Mouse (Mus musculus) midbrain, postnatal 0 days (tissue): ENCODE measurements at regions not wholly inside any gene's neighbourhood (a gene's known extent, or its start where the extent isn't known, plus 50 kb on each side); places are given as distances from the start of the nearest gene placed in this dataset.

Experiments
- ATAC-seq: fragments of 200-750 bp; cut with Nextera tagmentation; 2 replicates; pipeline ENCODE4 v1.8.0; 2017; ENCODE audit warnings: moderate number of reproducible peaks, mild to moderate bottlenecking, moderate TSS enrichment, moderate library complexity; ENCODE audit not compliant: low FRiP score
- DNase-seq: peaks from one replicate; pipeline ENCODE4 v3.0.0-alpha.2; 2015; ENCODE audit warnings: low spot score
- H3K27ac ChIP-seq: fragments of 300-500 bp; sonication (generic); 2 replicates; pipeline ENCODE4 v1.5.1; 2014; ENCODE audit warnings: low read depth, mild to moderate bottlenecking, low read length, mixed read lengths
- H3K27me3 ChIP-seq: fragments of 300-500 bp; sonication (generic); 2 replicates; pipeline ENCODE4 v1.6.1; 2014; ENCODE audit warnings: low read length, control low read depth, mixed read lengths; ENCODE audit not compliant: insufficient read depth
- H3K36me3 ChIP-seq: fragments of 300-500 bp; sonication (generic); 2 replicates; pipeline ENCODE4 v1.6.1; 2014; ENCODE audit warnings: low read length, control low read depth, mixed read lengths; ENCODE audit not compliant: insufficient read depth
- H3K4me1 ChIP-seq: fragments of 300-500 bp; sonication (generic); 2 replicates; pipeline ENCODE4 v1.6.1; 2014; ENCODE audit warnings: mild to moderate bottlenecking, control low read depth, antibody characterized with exemption, low read length, mixed read lengths; ENCODE audit not compliant: insufficient read depth
- H3K4me2 ChIP-seq: fragments of 300-500 bp; sonication (generic); 2 replicates; pipeline ENCODE4 v1.6.1; 2014; ENCODE audit warnings: low read depth, mild to moderate bottlenecking, low read length, mixed read lengths; ENCODE audit not compliant: poor library complexity, severe bottlenecking
- H3K4me3 ChIP-seq: fragments of 300-500 bp; sonication (generic); 2 replicates; pipeline ENCODE4 v1.5.1; 2014; ENCODE audit warnings: low read depth, mild to moderate bottlenecking, low read length, moderate library complexity
- H3K9ac ChIP-seq: fragments of 300-500 bp; sonication (generic); replicated peaks from 2 replicates; pipeline ENCODE4 v1.6.1; 2014; ENCODE audit warnings: mild to moderate bottlenecking, low read length, moderate library complexity, mixed read lengths; ENCODE audit not compliant: poor library complexity, severe bottlenecking
- H3K9me3 ChIP-seq: fragments of 300-500 bp; sonication (generic); 2 replicates; pipeline ENCODE4 v1.6.1; 2016; ENCODE audit warnings: low read length, control low read depth
- CTCF ChIP-seq: IDR thresholded peaks from 2 replicates; pipeline ENCODE4 v1.5.1; 2016; ENCODE audit warnings: antibody characterized with exemption, mild to moderate bottlenecking
- WGBS: fragments of 180-500 bp; shearing (Covaris S2); extraction: QIAGEN DNeasy Blood & Tissue Kit; methylation state at CpG from one replicate; pipeline ENCODE4 v1.1.7; 2014; 5-methylcytosine and 5-hydroxymethylcytosine counted together

GRCm38 (mm10) chr5:29142957-29143356 lies 52.8 kb upstream of the Rnf32 start:
- H3K4me3 ChIP-seq: no peak overlapping the region
- H3K36me3 ChIP-seq: no peaks in the 10 kb centered on the region
- 62% methylated on average over 2 of the region's 2 CpGs for WGBS
- no peak overlapping the region for H3K27ac ChIP-seq
- no peak overlapping the region for H3K9ac ChIP-seq
- H3K4me2 ChIP-seq: no peak overlapping the region
- no peaks in the 10 kb centered on the region for H3K9me3 ChIP-seq
- no peak for TF ChIP-seq CTCF
- no peak for ATAC-seq
- H3K27me3 ChIP-seq: no peaks in the 10 kb centered on the region
- no peaks in the 10 kb centered on the region for H3K4me1 ChIP-seq
- peak; percentile 2 for DNase-seq

GRCm38 (mm10) chr5:29142502-29142901 lies 53.3 kb upstream of the Rnf32 start:
- 88% methylated on average over 13 of the region's 13 CpGs for WGBS
- TF ChIP-seq CTCF: no peak
- ATAC-seq (no peak), DNase-seq (no peak)
- no peaks in the 10 kb centered on the region for H3K4me1 ChIP-seq
- no peak overlapping the region for H3K9ac ChIP-seq
- H3K9me3 ChIP-seq: no peaks in the 10 kb centered on the region
- H3K4me3 ChIP-seq: no peak overlapping the region
- no peak overlapping the region for H3K27ac ChIP-seq
- no peaks in the 10 kb centered on the region for H3K27me3 ChIP-seq
- H3K36me3 ChIP-seq: no peaks in the 10 kb centered on the region
- no peak overlapping the region for H3K4me2 ChIP-seq

GRCm38 (mm10) chr5:29137481-29137880 lies 58.3 kb upstream of the Rnf32 start:
- no peaks in the 10 kb centered on the region for H3K4me1 ChIP-seq
- H3K27ac ChIP-seq: no peak overlapping the region
- DNase-seq (no peak), ATAC-seq (no peak)
- 83% methylated on average over 5 of the region's 5 CpGs for WGBS
- H3K9me3 ChIP-seq: no peaks in the 10 kb centered on the region
- H3K4me3 ChIP-seq: no peak overlapping the region
- H3K36me3 ChIP-seq: no peaks in the 10 kb centered on the region
- TF ChIP-seq CTCF: no peak
- H3K9ac ChIP-seq: no peak overlapping the region
- H3K27me3 ChIP-seq: no peaks in the 10 kb centered on the region
- no peak overlapping the region for H3K4me2 ChIP-seq

GRCm38 (mm10) chr5:29132261-29132660 lies 63.5 kb upstream of the Rnf32 start:
- DNase-seq (no peak), ATAC-seq (no peak)
- Histone ChIP-seq H3K4me2 (no peak overlapping the region), H3K4me1 (no peaks in the 10 kb centered on the region), H3K9ac (no peak overlapping the region), H3K4me3 (no peak overlapping the region), H3K27me3 (no peaks in the 10 kb centered on the region), H3K27ac (no peak overlapping the region), H3K36me3 (no peaks in the 10 kb centered on the region), H3K9me3 (no peaks in the 10 kb centered on the region)
- 8% methylated on average over 3 of the region's 3 CpGs for WGBS
- no peak for TF ChIP-seq CTCF

- Histone ChIP-seq H3K4me1 (no peaks in the 10 kb centered on the region), H3K27me3 (no peaks in the 10 kb centered on the region), H3K9me3 (no peaks in the 10 kb centered on the region), H3K27ac (no peak overlapping the region), H3K4me3 (no peak overlapping the region), H3K9ac (no peak overlapping the region), H3K36me3 (no peaks in the 10 kb centered on the region), H3K4me2 (no peak overlapping the region)
- ATAC-seq: no peak
- TF ChIP-seq CTCF: no peak
- WGBS: 12% methylated on average over 2 of the region's 2 CpGs
- DNase-seq: no peak
Measured at GRCm38 (mm10) chr5:29131762-29132161, 64.0 kb upstream of the Rnf32 start.

- ATAC-seq: no peak
- H3K4me2 ChIP-seq: no peak overlapping the region
Measured at GRCm38 (mm10) chr5:29129724-29130123, 66.1 kb upstream of the Rnf32 start.

More at GRCm38 (mm10) chr5:29129724-29130123, 66.1 kb upstream of the Rnf32 start:
- no peak overlapping the region for H3K9ac ChIP-seq
- DNase-seq: no peak
- no peak overlapping the region for H3K4me3 ChIP-seq
- H3K36me3 ChIP-seq: no peaks in the 10 kb centered on the region
- no peak overlapping the region for H3K27ac ChIP-seq
- H3K4me1 ChIP-seq: no peaks in the 10 kb centered on the region
- H3K9me3 ChIP-seq: no peaks in the 10 kb centered on the region
- no peaks in the 10 kb centered on the region for H3K27me3 ChIP-seq
- 93% methylated on average over 3 of the region's 3 CpGs for WGBS
- no peak for TF ChIP-seq CTCF
